14 mouse cellular contexts compared by ENCODE assay signal in genomic region chr5:125253448-125253847, GRCm38 (mm10).
"Had no signal": no experiment of that assay in that cellular context is flagged by ENCODE, and none has a peak within 500 bp of the region (broad histone marks: within the 10 kb centered on the region; RNA-seq: fewer than 3 reads in every experiment).

No protein-coding gene starts in this region.

- H3K4me1 ChIP-seq: liver, embryonic 13.5 days had no signal

- H3K27ac ChIP-seq: heart, embryonic 10.5 days; hindbrain, embryonic 12.5 days; hindbrain, embryonic 14.5 days; intestine, embryonic 15.5 days; layer of hippocampus, adult 2 months; left cerebral cortex, adult 2 months; limb, embryonic 12.5 days; liver, embryonic 13.5 days had no signal

- H3K4me3 ChIP-seq: heart, embryonic 10.5 days; heart, embryonic 12.5 days; hindbrain, embryonic 10.5 days; hindbrain, embryonic 12.5 days; intestine, embryonic 15.5 days; layer of hippocampus, adult 2 months; left cerebral cortex, adult 2 months; limb, embryonic 10.5 days; limb, embryonic 12.5 days; liver, embryonic 13.5 days had no signal

- DNase-seq: kidney, adult 18-20 months; kidney, adult 8-10 months; liver; liver, embryonic 13.5 days had no signal

- H3K36me3 ChIP-seq: heart, embryonic 10.5 days; heart, embryonic 12.5 days; hindbrain, embryonic 10.5 days; hindbrain, embryonic 12.5 days; intestine, embryonic 15.5 days; limb, embryonic 10.5 days; limb, embryonic 12.5 days; liver, embryonic 13.5 days had no signal

- H3K27me3 ChIP-seq: heart, embryonic 12.5 days; hindbrain, embryonic 12.5 days; intestine, embryonic 15.5 days; limb, embryonic 12.5 days had no signal
